Mouse (Mus musculus) activated CD4-positive, CD25-positive, alpha-beta regulatory T cell, adult 4 months (primary cell): ENCODE data around the gene Gm7970. TPM values are rescaled to one million over a fixed set of nuclear protein-coding genes. Genes with fewer than 3 reads are reported as not detected.
"Not testable (repeated sequence)": the region's sequence is repeated elsewhere in the genome, so short reads cannot be mapped to it uniquely, and the experiment has no call there.

ENCODE experiments used
- ATAC-seq: one replicate; pipeline ENCODE4 v1.8.0; 2017
- polyA plus RNA-seq, 2 experiments: library from polyadenylated mRNA; unstranded; fragments of 100-300 nt; shearing (Covaris generic); gene quantifications; one replicate each; pipeline ENCODE4 v1.2.1; 2017

The Gm7970 gene
- not detected for polyA plus RNA-seq

GRCm38 (mm10) chr14:41555483-41555882 lies at the start of gene Gm7970:
TSS of gene Gm7970 (minus strand) at chr14:41555583.
- ATAC-seq, result not testable (repeated sequence)

DNA sequence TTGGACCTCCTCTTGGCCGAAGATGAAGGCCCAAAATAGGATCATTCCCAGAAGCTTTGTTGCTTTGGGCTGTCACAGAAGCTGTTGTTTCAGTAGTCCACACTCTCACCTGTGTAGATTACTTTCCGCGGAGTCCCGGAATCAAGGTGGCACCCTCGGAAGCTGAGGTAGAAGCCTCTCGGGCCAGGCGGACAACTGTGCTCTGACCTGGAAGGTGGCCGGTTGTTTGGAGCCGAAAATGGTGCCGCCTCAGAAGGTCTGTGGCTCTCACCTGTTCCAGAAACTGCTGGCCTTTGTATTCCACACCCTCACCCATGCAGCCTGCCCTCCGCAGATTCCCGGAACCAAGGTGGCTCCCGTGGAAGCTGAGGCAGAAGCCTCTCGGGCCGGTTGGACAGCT lies 45.6 kb upstream of the Gm7970 start:
- not testable (repeated sequence) for ATAC-seq

DNA sequence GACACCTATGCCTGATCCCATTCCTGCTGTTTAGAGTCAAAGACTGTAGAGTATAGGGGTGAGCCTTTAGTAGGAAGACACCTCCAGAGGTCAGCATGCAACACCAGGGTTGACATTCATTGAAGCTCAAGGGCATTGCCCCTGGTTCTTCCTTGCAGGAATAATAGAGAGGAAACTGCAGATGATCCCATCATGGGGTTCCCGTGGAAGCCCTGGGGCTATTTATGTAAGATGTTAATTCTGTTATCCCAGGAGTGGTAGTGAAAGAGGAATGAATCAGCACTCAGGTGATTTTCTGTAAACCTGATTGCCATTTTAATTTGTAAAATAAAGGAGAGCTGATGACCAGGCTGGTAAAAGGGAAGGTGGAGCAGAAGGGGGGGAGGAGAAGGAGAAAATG lies 31.0 kb upstream of the Gm7970 start:
- not testable (repeated sequence) for ATAC-seq

DNA sequence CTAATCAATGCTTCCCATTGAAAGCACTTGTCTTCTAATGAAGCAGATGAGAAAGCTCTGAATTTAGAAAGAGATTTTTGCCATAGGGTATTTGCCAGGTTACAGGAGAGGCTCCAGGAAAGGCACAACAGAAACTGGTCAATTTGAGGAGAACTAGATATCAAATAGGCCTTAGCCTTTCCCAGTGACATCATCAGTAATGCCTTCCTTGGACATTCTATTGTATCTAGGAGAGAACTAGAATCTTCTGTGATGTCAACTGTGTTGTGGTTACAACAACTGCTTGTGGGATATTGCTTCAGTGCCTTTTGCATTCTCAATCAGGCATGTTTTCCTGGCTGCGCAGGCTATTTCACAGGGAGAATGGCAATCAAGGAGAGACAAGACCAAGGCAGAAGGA lies 17.5 kb upstream of the Gm7970 start, which contains the start of gene 1700049E17Rik2:
Gene 1700049E17Rik2, plus strand, starts transcription at position 301 of the 400 bp plus-strand sequence.
- not testable (repeated sequence) for ATAC-seq

GRCm38 (mm10) chr14:41524695-41525094 lies 30.7 kb downstream of the Gm7970 start:
- ATAC-seq, result not testable (repeated sequence)

DNA sequence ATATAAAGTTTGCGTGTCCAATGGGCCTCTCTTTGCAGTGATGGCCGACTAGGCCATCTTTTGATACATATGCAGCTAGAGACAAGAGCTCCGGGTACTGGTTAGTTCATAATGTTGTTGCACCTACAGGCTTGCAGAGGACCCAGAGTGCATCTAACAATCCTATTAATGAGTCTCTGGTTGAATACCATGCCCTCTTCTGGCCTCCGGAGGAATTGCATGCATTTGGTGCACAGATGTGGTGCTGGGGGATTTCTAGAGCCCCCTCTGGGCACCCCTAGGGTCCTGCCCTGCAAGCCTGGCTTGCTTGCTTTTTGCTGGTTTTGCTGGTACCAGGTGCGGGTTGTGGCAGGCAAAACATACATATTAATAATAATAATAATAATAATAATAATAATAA lies 34.7 kb downstream of the Gm7970 start:
- not testable (repeated sequence) for ATAC-seq

Other genes starting within 250 kb of the Gm7970 start
- gene Gm5798, start 207.0 kb downstream of the Gm7970 start, polyA plus RNA-seq, result not detected
- not detected for gene Gm7945, start 169.2 kb downstream of the Gm7970 start, polyA plus RNA-seq
- gene Gm6482, start 147.3 kb downstream of the Gm7970 start, polyA plus RNA-seq, result not detected
- not detected for gene Gm7954, start 102.1 kb downstream of the Gm7970 start, polyA plus RNA-seq
- gene Gm3486, start 66.1 kb downstream of the Gm7970 start, polyA plus RNA-seq, result not detected
- not detected for gene 1700049E17Rik2, start 17.6 kb upstream of the Gm7970 start, polyA plus RNA-seq
- gene Gm3072, start 69.0 kb upstream of the Gm7970 start, polyA plus RNA-seq, result not detected
- gene Gm3676, start 90.9 kb upstream of the Gm7970 start, polyA plus RNA-seq, result not detected
- not detected for gene Gm8068, start 146.3 kb upstream of the Gm7970 start, polyA plus RNA-seq
- not detected for gene Gm7929, start 195.0 kb upstream of the Gm7970 start, polyA plus RNA-seq
- gene Gm47189, start 216.9 kb upstream of the Gm7970 start, polyA plus RNA-seq, result not detected